Mouse (Mus musculus) large intestine, adult 2 months (tissue): ENCODE measurements around the gene Tas2r115. TPM values are rescaled to one million over a fixed set of nuclear protein-coding genes. Genes with fewer than 3 reads are reported as not detected.
"Not testable (repeated sequence)": the region's sequence is repeated elsewhere in the genome, so short reads cannot be mapped to it uniquely, and the experiment has no call there.

Experiments
- DNase-seq: peaks from one replicate; pipeline ENCODE4 v3.0.0-alpha.2; 2012; ENCODE audit warnings: low read depth, low spot score
- WGBS: fragments of 180-500 bp; shearing (Covaris S2); methylation state at CpG from one replicate; pipeline ENCODE4 v1.1.7; 2018; 5-methylcytosine and 5-hydroxymethylcytosine counted together
- polyA plus RNA-seq: library from polyadenylated mRNA; depleted of rRNA; stranded (reverse); fragments of >200 nt; gene quantifications from 2 replicates; pipeline ENCODE4 v1.2.3, GENCODE M21; 2012; rRNA removed

Tas2r115 gene
- not detected in 2 replicates for polyA plus RNA-seq

- whole genome bisulfite sequencing, result 58% methylated on average over 2 of the region's 2 CpGs
- no peak for DNase-seq
Measured at GRCm38 (mm10) chr6:132737935-132738334, at the start of gene Tas2r115. Tas2r115 (minus strand) TSS chr6:132738035.

DNA sequence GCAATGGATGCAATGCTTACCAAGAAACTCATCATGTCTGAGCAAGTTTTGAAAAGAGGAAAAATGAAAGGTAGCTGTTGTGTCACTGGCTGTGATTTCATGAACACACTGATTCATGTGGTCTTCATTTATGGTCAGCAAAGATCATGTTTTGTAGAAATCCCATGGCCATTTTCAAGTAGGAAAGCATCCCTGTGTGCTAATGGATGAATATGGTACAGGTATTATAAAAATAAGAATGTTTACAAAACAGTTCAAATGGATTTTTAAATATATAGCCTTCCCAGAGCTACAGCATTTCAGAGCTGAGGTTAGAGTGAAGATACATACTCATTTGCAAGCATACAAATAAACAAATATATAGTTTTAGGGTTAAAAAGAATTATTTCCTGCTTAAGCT is 40.2 kb upstream of the Tas2r115 start, which contains the start of gene Tas2r136:
TSS of gene Tas2r136 (minus strand) at position 101 of the 400 bp plus-strand sequence.
- DNase-seq, result no peak

DNA sequence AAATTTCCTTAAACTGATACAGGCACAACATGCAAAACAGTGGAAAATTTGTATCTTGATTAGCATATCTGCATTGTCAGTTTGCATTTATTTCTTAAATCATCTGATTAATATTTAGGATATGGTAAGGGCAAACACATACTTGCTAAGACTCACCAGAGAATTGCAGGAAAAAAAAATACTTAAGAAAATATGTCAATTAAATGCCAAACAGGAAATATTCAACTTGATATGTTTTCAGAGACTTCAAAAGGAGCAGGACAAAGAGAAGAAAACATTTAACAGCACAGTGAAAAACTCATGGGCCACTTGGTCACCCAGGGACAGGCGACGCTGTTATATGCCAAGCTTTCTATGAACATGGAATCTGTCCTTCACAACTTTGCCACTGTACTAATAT is 24.0 kb upstream of the Tas2r115 start, which contains the start of gene Tas2r102:
TSS of gene Tas2r102 (plus strand) at position 301 of the 400 bp plus-strand sequence.
- DNase-seq, result no peak
- 96% methylated on average over 2 of the region's 2 CpGs for WGBS

DNA sequence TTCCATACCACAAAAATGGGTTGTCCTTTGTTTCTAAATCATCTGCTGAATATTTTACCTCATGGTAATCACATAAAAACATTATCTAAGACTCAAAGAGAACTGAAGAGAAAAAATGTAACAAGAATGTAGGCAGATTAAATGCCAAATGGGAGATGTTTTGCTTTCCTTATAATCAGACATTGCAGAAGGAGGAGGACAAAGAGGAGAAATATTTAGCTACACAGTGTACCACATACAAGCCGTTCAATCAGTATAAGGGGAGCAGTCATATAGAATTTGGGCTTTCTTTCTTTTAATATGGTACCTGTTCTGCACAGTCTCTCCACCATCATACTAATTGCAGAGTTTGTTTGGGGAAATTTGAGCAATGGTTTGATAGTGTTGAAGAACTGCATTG is 16.6 kb upstream of the Tas2r115 start, which contains the start of gene Tas2r124:
TSS of gene Tas2r124 (plus strand) at position 301 of the 400 bp plus-strand sequence.
- 77% methylated on average over 1 of the region's 1 CpGs for WGBS
- DNase-seq, result no peak

DNA sequence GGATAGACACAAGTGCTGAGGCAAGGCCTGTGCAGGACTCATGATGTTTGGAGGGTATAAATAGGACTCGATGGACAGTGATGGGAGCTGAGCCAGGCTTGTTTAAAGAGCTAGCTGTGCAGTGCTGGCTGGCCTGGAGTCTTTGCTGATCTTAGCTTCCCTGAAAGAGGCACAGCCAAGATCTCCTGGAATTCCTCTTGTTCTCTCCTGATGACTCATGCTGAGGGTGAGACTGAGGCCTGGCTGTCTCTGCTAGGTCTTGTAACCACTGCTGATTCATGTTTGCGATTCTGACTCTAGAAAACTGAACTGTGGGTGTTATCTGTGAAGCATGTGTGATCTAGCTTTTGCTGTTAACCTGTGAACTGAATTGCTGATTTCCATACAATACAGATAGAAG is 12.4 kb upstream of the Tas2r115 start:
- no peak for DNase-seq
- 77% methylated on average over 2 of the region's 2 CpGs for WGBS

DNA sequence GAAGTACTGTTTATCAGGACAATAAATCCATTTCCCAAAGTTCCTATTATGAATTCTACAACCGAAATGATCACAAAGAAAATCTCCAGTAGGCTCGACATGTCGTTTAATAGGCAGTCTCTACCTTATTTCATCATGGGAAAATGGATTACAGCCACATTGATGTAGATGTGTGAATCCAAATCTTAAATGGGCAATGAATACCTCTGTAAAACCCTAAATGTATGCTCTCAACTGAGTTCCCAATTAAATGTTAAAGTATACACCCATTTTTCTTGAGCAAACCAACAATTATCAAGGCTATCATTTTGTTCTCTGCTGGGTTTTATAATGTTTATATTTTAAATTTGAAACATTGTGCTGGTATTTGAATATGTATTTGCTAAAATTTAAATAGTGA is 26.0 kb downstream of the Tas2r115 start, which contains the start of gene Tas2r122:
TSS of gene Tas2r122 (minus strand) at position 101 of the 400 bp plus-strand sequence.
- DNase-seq, result no peak
- WGBS, result 74% methylated on average over 3 of the region's 3 CpGs

DNA sequence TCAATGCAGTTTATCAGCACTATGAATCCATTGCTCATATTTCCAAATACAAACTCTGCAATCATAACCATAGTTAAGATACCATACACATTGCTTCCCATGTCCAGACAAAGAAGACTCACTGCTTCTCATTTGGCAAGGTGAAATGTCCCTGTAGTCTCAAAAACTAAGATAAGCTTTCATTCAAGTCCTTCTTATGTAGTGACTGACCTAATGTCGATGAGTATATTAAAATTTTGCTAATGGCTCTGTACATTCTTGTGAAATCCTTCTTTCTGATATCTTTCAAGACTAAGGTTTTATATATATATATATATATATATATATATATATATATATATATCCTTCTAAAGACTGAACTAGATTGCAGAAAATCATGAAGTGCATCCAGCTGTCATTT is 36.9 kb downstream of the Tas2r115 start, which contains the start of gene Tas2r121:
TSS of gene Tas2r121 (minus strand) at position 101 of the 400 bp plus-strand sequence.
- WGBS, result 76% methylated on average over 1 of the region's 1 CpGs
- no peak for DNase-seq

DNA sequence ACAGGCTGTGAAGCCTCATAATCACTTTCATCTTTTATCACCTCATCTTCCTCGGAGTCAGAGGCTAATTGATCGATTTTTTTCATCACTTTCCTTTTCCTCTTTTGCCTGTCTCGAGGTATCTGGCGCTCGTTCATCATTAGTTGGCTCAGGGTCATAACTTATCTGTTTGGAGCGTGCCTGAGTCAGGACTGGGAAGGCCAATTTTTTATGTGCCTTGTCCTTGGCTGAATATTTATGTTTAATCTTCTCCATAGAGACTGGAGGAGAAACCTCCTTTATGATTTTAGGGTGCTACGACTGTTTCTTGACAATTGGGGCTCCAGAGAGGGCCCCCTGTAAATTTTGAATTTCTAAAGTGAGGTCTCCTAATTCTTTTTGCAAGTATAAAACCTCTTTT is 46.2 kb downstream of the Tas2r115 start:
- WGBS, result 68% methylated on average over 7 of the region's 7 CpGs

More for the DNA sequence above, 46.2 kb downstream of the Tas2r115 start:
- not testable (repeated sequence) for DNase-seq

Other genes with a start within 250 kb of the Tas2r115 start
- gene Prh1, start 168.2 kb downstream of the Tas2r115 start, polyA plus RNA-seq, result not detected in 2 replicates
- not detected in 2 replicates for gene Prp2, start 142.1 kb downstream of the Tas2r115 start, polyA plus RNA-seq
- gene A630073D07Rik, start 86.5 kb downstream of the Tas2r115 start, polyA plus RNA-seq, result not detected in 2 replicates
- not detected in 2 replicates for gene Tas2r120, start 81.1 kb downstream of the Tas2r115 start, polyA plus RNA-seq
- not detected in 2 replicates for gene Tas2r121, start 37.0 kb downstream of the Tas2r115 start, polyA plus RNA-seq
- gene Tas2r122, start 26.1 kb downstream of the Tas2r115 start, polyA plus RNA-seq, result not detected in 2 replicates
- gene Tas2r124, start 16.7 kb upstream of the Tas2r115 start, polyA plus RNA-seq, result not detected in 2 replicates
- gene Tas2r102, start 24.1 kb upstream of the Tas2r115 start, polyA plus RNA-seq, result not detected in 2 replicates
- gene Tas2r136, start 40.1 kb upstream of the Tas2r115 start, polyA plus RNA-seq, result not detected in 2 replicates
- gene Tas2r117, start 64.8 kb upstream of the Tas2r115 start, polyA plus RNA-seq, result not detected in 2 replicates
- gene Tas2r123, start 109.1 kb upstream of the Tas2r115 start, polyA plus RNA-seq, result not detected in 2 replicates
- not detected in 2 replicates for gene Tas2r116, start 117.4 kb upstream of the Tas2r115 start, polyA plus RNA-seq
- gene Tas2r110, start 130.0 kb upstream of the Tas2r115 start, polyA plus RNA-seq, result not detected in 2 replicates
- not detected in 2 replicates for gene Tas2r113, start 155.0 kb upstream of the Tas2r115 start, polyA plus RNA-seq
- gene Tas2r125, start 171.6 kb upstream of the Tas2r115 start, polyA plus RNA-seq, result not detected in 2 replicates
- not detected in 2 replicates for gene Tas2r129, start 213.1 kb upstream of the Tas2r115 start, polyA plus RNA-seq
- not detected in 2 replicates for gene Tas2r131, start 219.9 kb upstream of the Tas2r115 start, polyA plus RNA-seq
- not detected in 2 replicates for gene Tas2r109, start 242.9 kb upstream of the Tas2r115 start, polyA plus RNA-seq